Mouse (Mus musculus) intestine, embryonic 16.5 days (tissue): ENCODE data around the gene H2-DMb1. TPM values are rescaled to one million over a fixed set of nuclear protein-coding genes. Genes with fewer than 3 reads are reported as not detected.
"Not testable (repeated sequence)": the region's sequence is repeated elsewhere in the genome, so short reads cannot be mapped to it uniquely, and the experiment has no call there.

Experiments
- ATAC-seq: fragments of 200-750 bp; cut with Nextera tagmentation; 2 replicates; pipeline ENCODE4 v1.8.0; 2017; ENCODE audit warnings: moderate TSS enrichment, moderate library complexity
- H3K27ac ChIP-seq: fragments of 300-500 bp; sonication (generic); 2 replicates; pipeline ENCODE4 v1.5.1; 2014; ENCODE audit warnings: mild to moderate bottlenecking, low read length
- H3K27me3 ChIP-seq: fragments of 300-500 bp; sonication (generic); replicated peaks from 2 replicates; pipeline ENCODE4 v1.6.1; 2014; ENCODE audit warnings: low read length, control low read depth, mixed read lengths; ENCODE audit not compliant: control insufficient read depth, insufficient read depth
- H3K36me3 ChIP-seq: fragments of 300-500 bp; sonication (generic); 2 replicates; pipeline ENCODE4 v1.6.1; 2014; ENCODE audit warnings: low read length, control low read depth; ENCODE audit not compliant: control insufficient read depth, insufficient read depth
- H3K4me1 ChIP-seq: fragments of 300-500 bp; sonication (generic); 2 replicates; pipeline ENCODE4 v1.6.1; 2014; ENCODE audit warnings: low read length, control low read depth, mixed read lengths; ENCODE audit not compliant: control insufficient read depth, insufficient read depth
- H3K4me2 ChIP-seq: fragments of 300-500 bp; sonication (generic); 2 replicates; pipeline ENCODE4 v1.6.1; 2014; ENCODE audit warnings: low read depth, low read length, control low read depth
- H3K4me3 ChIP-seq: fragments of 300-500 bp; sonication (generic); 2 replicates; pipeline ENCODE4 v1.5.1; 2014; ENCODE audit warnings: mild to moderate bottlenecking, low read length
- H3K9ac ChIP-seq: fragments of 300-500 bp; sonication (generic); 2 replicates; pipeline ENCODE4 v1.6.1; 2014; ENCODE audit warnings: low read depth, low read length
- H3K9me3 ChIP-seq: fragments of 300-500 bp; sonication (generic); 2 replicates; pipeline ENCODE4 v1.6.1; 2016; ENCODE audit warnings: low read length, control low read depth; ENCODE audit not compliant: control insufficient read depth
- WGBS: fragments of 180-500 bp; shearing (Covaris S2); extraction: QIAGEN DNeasy Blood & Tissue Kit; methylation state at CpG from one replicate; pipeline ENCODE4 v1.1.7; 2014; 5-methylcytosine and 5-hydroxymethylcytosine counted together
- polyA plus RNA-seq: library from polyadenylated mRNA; unstranded; fragments of >200 nt; fragmentation: Nextera tagmentation; extraction: Ambion mirVana; gene quantifications from 2 replicates; pipeline ENCODE4 v1.2.1, GENCODE M21; 2015

The H2-DMb1 gene
- polyA plus RNA-seq, 1 experiment from 2014 or later: 3.0 TPM

GRCm38 (mm10) chr17:34139416-34139815 lies 13.5 kb upstream of the H2-DMb1 start:
- H3K27me3 ChIP-seq: peaks cover 8% of the 10 kb centered on the region; the same call in 1 of the 2 replicates
- peak; percentile 40; the same call in 1 of the 2 replicates for ATAC-seq
- H3K4me1 ChIP-seq: peaks cover 12% of the 10 kb centered on the region; the same call in 1 of the 2 replicates
- H3K4me2 ChIP-seq: peak overlapping the region; percentile 82
- H3K4me3 ChIP-seq: peak overlapping the region; percentile 44
- no peaks in the 10 kb centered on the region for H3K36me3 ChIP-seq
- H3K27ac ChIP-seq: no peak overlapping the region
- 1% methylated on average over 16 of the region's 16 CpGs for WGBS
- H3K9ac ChIP-seq: peak overlapping the region; percentile 59
- H3K9me3 ChIP-seq: no peaks in the 10 kb centered on the region

GRCm38 (mm10) chr17:34140240-34140639 lies 12.6 kb upstream of the H2-DMb1 start:
- WGBS: 8% methylated on average over 5 of the region's 5 CpGs
- Histone ChIP-seq H3K4me1 (peaks cover 12% of the 10 kb centered on the region; the same call in 1 of the 2 replicates), H3K36me3 (no peaks in the 10 kb centered on the region), H3K4me3 (no peak overlapping the region), H3K27me3 (peaks cover 8% of the 10 kb centered on the region; the same call in 1 of the 2 replicates), H3K27ac (no peak overlapping the region), H3K9me3 (no peaks in the 10 kb centered on the region), H3K9ac (0 out of 2 replicates have a peak overlapping the region, but pooled peaks have one; percentile 14), H3K4me2 (no peak overlapping the region)
- ATAC-seq: no peak

GRCm38 (mm10) chr17:34141448-34141847 lies 11.4 kb upstream of the H2-DMb1 start:
- 54% methylated on average over 4 of the region's 4 CpGs for WGBS
- H3K4me2 ChIP-seq: no peak overlapping the region
- no peaks in the 10 kb centered on the region for H3K36me3 ChIP-seq
- ATAC-seq: no peak
- no peak overlapping the region for H3K27ac ChIP-seq
- H3K4me3 ChIP-seq: no peak overlapping the region
- H3K27me3 ChIP-seq: peaks cover 8% of the 10 kb centered on the region; the same call in 1 of the 2 replicates
- peaks cover 8% of the 10 kb centered on the region; the same call in 1 of the 2 replicates for H3K4me1 ChIP-seq
- H3K9me3 ChIP-seq: no peaks in the 10 kb centered on the region
- H3K9ac ChIP-seq: no peak overlapping the region

DNA sequence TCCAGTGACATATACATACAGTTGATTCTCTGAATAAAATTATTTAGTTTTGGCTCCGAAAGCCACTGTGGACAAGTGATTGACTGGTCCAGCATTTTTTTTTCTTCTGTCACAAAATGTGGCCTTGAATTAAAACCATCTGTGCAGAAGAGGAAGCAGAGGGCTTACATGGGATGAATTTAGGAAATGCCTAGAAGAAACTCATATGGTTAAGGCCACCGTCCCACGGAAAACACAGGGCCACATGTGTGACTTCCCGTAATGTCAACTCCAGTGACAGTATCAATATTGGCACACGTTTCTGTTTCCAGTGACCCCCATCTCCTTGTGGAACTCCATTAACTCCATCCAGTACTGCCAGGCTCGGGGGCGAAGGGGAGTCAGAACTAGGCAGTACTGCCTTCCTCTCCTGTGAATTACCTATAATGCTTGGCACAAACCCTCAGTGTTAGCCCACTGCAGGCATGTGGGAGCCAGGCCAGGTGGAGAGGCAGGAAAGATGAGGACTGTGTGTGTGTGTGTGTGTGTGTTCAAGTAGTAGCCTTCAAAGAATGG lies 10.3 kb upstream of the H2-DMb1 start:
- Histone ChIP-seq H3K4me1 (peaks cover 8% of the 10 kb centered on the region; the same call in 1 of the 2 replicates), H3K27ac (no peak overlapping the region), H3K27me3 (peaks cover 8% of the 10 kb centered on the region; the same call in 1 of the 2 replicates), H3K36me3 (no peaks in the 10 kb centered on the region), H3K4me3 (no peak overlapping the region), H3K4me2 (no peak overlapping the region), H3K9me3 (no peaks in the 10 kb centered on the region), H3K9ac (no peak overlapping the region)
- no peak for ATAC-seq
- WGBS: 85% methylated on average over 7 of the region's 7 CpGs

DNA sequence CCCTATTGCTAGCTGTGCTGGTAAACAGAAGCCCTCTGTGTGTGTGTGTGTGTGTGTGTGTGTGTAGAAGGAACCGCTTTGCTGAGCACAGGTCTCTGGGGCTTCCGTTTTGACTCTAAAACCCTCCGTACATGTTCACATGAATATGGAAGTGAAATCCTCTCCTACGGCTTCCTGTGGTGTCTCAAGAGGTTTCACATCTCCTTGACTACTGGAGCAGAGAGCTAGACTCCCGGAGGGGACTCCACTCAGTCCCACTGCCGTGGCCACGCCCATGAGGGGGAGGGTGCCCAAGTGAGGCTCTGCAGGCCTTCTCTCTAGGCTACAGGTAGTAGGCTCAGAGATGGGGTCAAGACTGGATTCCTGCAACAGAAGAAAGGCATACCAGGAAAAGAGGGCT lies 9.8 kb upstream of the H2-DMb1 start, which contains the start of gene H2-DMb2:
TSS of gene H2-DMb2 (plus strand) at position 275 of the 400 bp plus-strand sequence.
- Histone ChIP-seq H3K27ac (no peak within 1 kb of the TSS), H3K27me3 (peaks cover 8% of the 10 kb centered on the region; the same call in 1 of the 2 replicates), H3K9ac (no peak within 1 kb of the TSS), H3K4me2 (no peak within 1 kb of the TSS), H3K4me1 (peaks cover 8% of the 10 kb centered on the region; the same call in 1 of the 2 replicates), H3K9me3 (no peaks in the 10 kb centered on the region), H3K4me3 (no peak within 1 kb of the TSS), H3K36me3 (no peaks in the 10 kb centered on the region)
- ATAC-seq: no peak
- WGBS: 30% methylated on average over 7 of the region's 7 CpGs

GRCm38 (mm10) chr17:34143461-34143860 lies 9.4 kb upstream of the H2-DMb1 start:
- H3K27me3 ChIP-seq: peaks cover 8% of the 10 kb centered on the region; the same call in 1 of the 2 replicates
- H3K9ac ChIP-seq: no peak overlapping the region
- no peaks in the 10 kb centered on the region for H3K9me3 ChIP-seq
- peaks cover 8% of the 10 kb centered on the region; the same call in 1 of the 2 replicates for H3K4me1 ChIP-seq
- no peak for ATAC-seq
- H3K36me3 ChIP-seq: no peaks in the 10 kb centered on the region
- H3K27ac ChIP-seq: no peak overlapping the region
- no peak overlapping the region for H3K4me3 ChIP-seq
- no peak overlapping the region for H3K4me2 ChIP-seq
- WGBS: 63% methylated on average over 5 of the region's 5 CpGs

DNA sequence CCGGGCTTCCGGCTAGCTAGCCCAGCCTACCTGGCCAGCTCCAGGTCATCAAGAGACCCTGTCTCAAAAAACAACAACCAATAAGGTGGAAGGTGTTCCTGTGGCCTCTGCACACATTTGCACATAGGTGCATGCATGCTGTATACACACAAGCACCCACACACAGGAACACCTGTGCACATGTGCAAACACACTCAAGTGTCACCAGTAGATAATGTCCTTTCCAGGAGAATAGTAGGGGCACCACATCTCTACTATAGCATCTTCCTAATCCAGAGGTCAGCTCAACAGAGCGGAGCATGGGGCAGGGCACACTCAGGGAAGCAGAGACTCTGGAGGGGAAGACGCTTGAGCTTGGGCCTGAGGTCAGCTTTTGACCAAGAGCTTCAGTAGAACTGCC lies 8.7 kb upstream of the H2-DMb1 start:
- 89% methylated on average over 4 of the region's 4 CpGs for WGBS
- not testable (repeated sequence) for ATAC-seq, H3K27me3 ChIP-seq, H3K9ac ChIP-seq, H3K9me3 ChIP-seq, H3K4me1 ChIP-seq, H3K4me2 ChIP-seq, H3K27ac ChIP-seq, H3K36me3 ChIP-seq, H3K4me3 ChIP-seq

DNA sequence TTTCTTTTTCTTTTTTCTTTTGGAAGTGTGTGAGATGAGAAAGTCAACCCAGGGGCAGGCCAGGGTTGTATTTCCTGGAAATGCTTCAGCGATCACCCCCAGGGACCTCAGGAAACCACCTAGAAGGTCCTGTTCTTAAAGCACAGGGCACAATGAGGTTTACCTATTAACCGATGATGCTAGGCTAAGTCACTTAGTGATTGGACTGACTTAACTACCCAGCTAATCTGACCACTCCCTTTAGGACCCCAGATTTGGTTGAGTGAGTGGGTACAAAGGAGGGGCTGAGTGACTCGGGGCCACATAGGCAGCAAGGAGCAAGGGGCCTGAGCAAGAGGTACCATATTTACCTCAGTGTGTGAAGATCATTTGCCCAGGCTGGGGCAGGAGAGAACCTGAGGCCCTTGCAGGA lies 7.9 kb upstream of the H2-DMb1 start:
- no peak overlapping the region for H3K4me3 ChIP-seq
- no peaks in the 10 kb centered on the region for H3K9me3 ChIP-seq
- H3K27ac ChIP-seq: no peak overlapping the region
- WGBS: 72% methylated on average over 3 of the region's 3 CpGs
- no peak overlapping the region for H3K4me2 ChIP-seq
- no peak for ATAC-seq
- H3K4me1 ChIP-seq: no peaks in the 10 kb centered on the region; the same call in 1 of the 2 replicates
- H3K9ac ChIP-seq: no peak overlapping the region
- peaks cover 7% of the 10 kb centered on the region; the same call in 1 of the 2 replicates for H3K27me3 ChIP-seq
- H3K36me3 ChIP-seq: no peaks in the 10 kb centered on the region

DNA sequence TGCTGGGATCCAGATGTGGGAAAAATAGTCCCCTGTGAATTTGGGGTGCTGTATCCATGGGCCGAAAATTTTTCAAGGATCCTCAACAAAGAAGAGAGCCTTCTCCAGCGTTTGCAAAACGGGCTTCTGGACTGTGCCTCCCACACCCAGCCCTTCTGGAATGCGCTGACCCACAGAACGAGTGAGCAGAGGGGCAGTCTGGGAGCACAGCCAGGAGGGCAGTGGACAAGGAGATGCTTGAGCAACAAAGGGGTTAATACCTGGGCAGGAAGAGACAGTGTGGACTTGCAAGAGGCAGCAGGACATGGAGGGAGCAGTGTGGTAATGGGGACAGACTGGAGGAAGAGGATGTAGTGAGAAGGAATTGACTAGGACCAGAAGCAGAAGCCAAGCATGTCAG lies 2.7 kb downstream of the H2-DMb1 start:
- no peak for ATAC-seq

More for the DNA sequence above, 2.7 kb downstream of the H2-DMb1 start:
- no peaks in the 10 kb centered on the region for H3K27me3 ChIP-seq
- no peak overlapping the region for H3K4me3 ChIP-seq
- no peak overlapping the region for H3K4me2 ChIP-seq
- H3K4me1 ChIP-seq: no peaks in the 10 kb centered on the region
- no peak overlapping the region for H3K27ac ChIP-seq
- no peaks in the 10 kb centered on the region for H3K9me3 ChIP-seq
- H3K9ac ChIP-seq: no peak overlapping the region
- 49% methylated on average over 5 of the region's 5 CpGs for WGBS
- H3K36me3 ChIP-seq: no peaks in the 10 kb centered on the region
